Mouse (Mus musculus): ENCODE results near the gene Cmss1.

The Cmss1 gene

GRCm38 (mm10) chr16:57384274-57384673, 222.4 kb downstream of the Cmss1 start:
- DNase-seq (ENCODE audit: low read depth) = no peak

- DNase-seq (ENCODE audit: low read depth) = no peak
Observed at GRCm38 (mm10) chr16:57383266-57383971, 223.2 kb downstream of the Cmss1 start.

GRCm38 (mm10) chr16:57378631-57379330, 227.9 kb downstream of the Cmss1 start:
- DNase-seq (ENCODE audit: low read depth) = no peak

- no peak for DNase-seq (ENCODE audit: low read depth)
Observed at GRCm38 (mm10) chr16:57375248-57375837, 231.3 kb downstream of the Cmss1 start.

GRCm38 (mm10) chr16:57372156-57372555, 234.5 kb downstream of the Cmss1 start:
- DNase-seq (ENCODE audit: low read depth) = no peak

GRCm38 (mm10) chr16:57369846-57370496, 236.7 kb downstream of the Cmss1 start:
- DNase-seq (ENCODE audit: low read depth) = no peak

GRCm38 (mm10) chr16:57366941-57367694, 239.5 kb downstream of the Cmss1 start:
- DNase-seq (ENCODE audit: low read depth) = no peak

- no peak for DNase-seq (ENCODE audit: low read depth)
Observed at GRCm38 (mm10) chr16:57366141-57366540, 240.5 kb downstream of the Cmss1 start.

- DNase-seq (ENCODE audit: low read depth) = no peak
Observed at GRCm38 (mm10) chr16:57364498-57364897, 242.2 kb downstream of the Cmss1 start.

GRCm38 (mm10) chr16:57362679-57363401, 243.8 kb downstream of the Cmss1 start:
- no peak for DNase-seq (ENCODE audit: low read depth)

- no peak for DNase-seq (ENCODE audit: low read depth)
Observed at GRCm38 (mm10) chr16:57360785-57361184, 245.9 kb downstream of the Cmss1 start.

- DNase-seq (ENCODE audit: low read depth) = no peak
Observed at GRCm38 (mm10) chr16:57359251-57359650, 247.4 kb downstream of the Cmss1 start.

GRCm38 (mm10) chr16:57357011-57357410, 249.7 kb downstream of the Cmss1 start:
- DNase-seq (ENCODE audit: low read depth) = no peak

- no peak for DNase-seq (ENCODE audit: low read depth)
Observed at GRCm38 (mm10) chr16:57356454-57356853, 250.2 kb downstream of the Cmss1 start.

GRCm38 (mm10) chr16:57353932-57354331, 252.7 kb downstream of the Cmss1 start:
- DNase-seq (ENCODE audit: low read depth) = no peak

- no peak for DNase-seq (ENCODE audit: low read depth)
Observed at GRCm38 (mm10) chr16:57353166-57353721, 253.4 kb downstream of the Cmss1 start.

GRCm38 (mm10) chr16:57352751-57353150, 253.9 kb downstream of the Cmss1 start, which contains the start of gene Filip1l:
Gene Filip1l (plus strand): TSS chr16:57353093.
- no peak for DNase-seq (ENCODE audit: low read depth)

GRCm38 (mm10) chr16:57349689-57350088, 257.0 kb downstream of the Cmss1 start:
- DNase-seq (ENCODE audit: low read depth) = no peak

- no peak for DNase-seq (ENCODE audit: low read depth)
Observed at GRCm38 (mm10) chr16:57349039-57349438, 257.6 kb downstream of the Cmss1 start.

GRCm38 (mm10) chr16:57346258-57346657, 260.4 kb downstream of the Cmss1 start:
- no peak for DNase-seq (ENCODE audit: low read depth)

GRCm38 (mm10) chr16:57340613-57340898, 266.1 kb downstream of the Cmss1 start:
- DNase-seq (ENCODE audit: low read depth) = no peak
